Mouse (Mus musculus) embryonic facial prominence, embryonic 10.5 days (tissue): ENCODE measurements at regions not wholly inside any gene's neighbourhood (a gene's known extent, or its start where the extent isn't known, plus 50 kb on each side); places are given as distances from the start of the nearest gene placed in this dataset.

Experiments
- DNase-seq: peaks from one replicate; pipeline ENCODE4 v3.0.0-alpha.2; 2017; ENCODE audit warnings: low spot score
- H3K27ac ChIP-seq: fragments of 300-500 bp; sonication (generic); replicated peaks from 2 replicates; pipeline ENCODE4 v1.5.1; 2016; ENCODE audit warnings: mild to moderate bottlenecking
- H3K27me3 ChIP-seq: fragments of 300-500 bp; sonication (generic); replicated peaks from 2 replicates; pipeline ENCODE4 v1.6.1; 2016; ENCODE audit warnings: low read depth, mild to moderate bottlenecking; ENCODE audit not compliant: poor library complexity, severe bottlenecking
- H3K36me3 ChIP-seq: fragments of 300-500 bp; sonication (generic); replicated peaks from 2 replicates; pipeline ENCODE4 v1.6.1; 2016; ENCODE audit warnings: mild to moderate bottlenecking, moderate library complexity
- H3K4me1 ChIP-seq: fragments of 300-500 bp; sonication (generic); 2 replicates; pipeline ENCODE4 v1.6.1; 2016
- H3K4me3 ChIP-seq: fragments of 300-500 bp; sonication (generic); 2 replicates; pipeline ENCODE4 v1.5.1; 2016; ENCODE audit warnings: mild to moderate bottlenecking, moderate library complexity
- H3K9me3 ChIP-seq: fragments of 300-500 bp; sonication (generic); 2 replicates; pipeline ENCODE4 v1.6.1; 2016; ENCODE audit warnings: mild to moderate bottlenecking
- WGBS: fragments of 180-500 bp; shearing (Covaris S2); methylation state at CpG from one replicate; pipeline ENCODE4 v1.1.7; 2016; 5-methylcytosine and 5-hydroxymethylcytosine counted together

DNA sequence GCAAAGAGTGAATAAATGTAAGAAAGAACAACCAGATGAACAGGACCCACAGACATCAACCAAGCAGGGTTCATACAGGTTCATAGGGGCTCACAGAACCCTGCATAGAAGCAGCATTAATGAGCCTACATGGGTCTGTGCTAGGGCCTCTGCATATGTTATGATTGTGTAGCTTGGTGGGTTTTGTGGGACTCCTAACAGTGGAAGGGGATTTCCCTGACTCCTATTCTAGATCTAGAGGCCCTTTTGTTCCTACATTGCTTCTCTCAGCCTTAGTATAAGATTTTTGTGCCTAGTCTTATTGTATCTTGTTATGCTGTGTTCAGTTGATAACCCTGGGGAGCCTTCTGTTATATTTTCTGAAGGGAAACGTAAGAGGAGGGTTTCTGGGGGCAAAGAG, 481.7 kb upstream of the Adam24 start:
- Histone ChIP-seq H3K4me3 (no peak overlapping the region), H3K27me3 (no peaks in the 10 kb centered on the region), H3K27ac (no peak overlapping the region), H3K4me1 (no peaks in the 10 kb centered on the region), H3K9me3 (no peaks in the 10 kb centered on the region), H3K36me3 (no peaks in the 10 kb centered on the region)
- 63% methylated on average over 1 of the region's 1 CpGs for WGBS
- DNase-seq: no peak

- H3K4me1 ChIP-seq: no peaks in the 10 kb centered on the region
- no peaks in the 10 kb centered on the region for H3K9me3 ChIP-seq
- no peak overlapping the region for H3K4me3 ChIP-seq
- H3K36me3 ChIP-seq: no peaks in the 10 kb centered on the region
- no peaks in the 10 kb centered on the region for H3K27me3 ChIP-seq
- H3K27ac ChIP-seq: no peak overlapping the region
- DNase-seq: no peak
- WGBS: 91% methylated on average over 4 of the region's 4 CpGs
Observed at GRCm38 (mm10) chr8:40210871-40211270, 464.0 kb upstream of the Adam24 start.

DNA sequence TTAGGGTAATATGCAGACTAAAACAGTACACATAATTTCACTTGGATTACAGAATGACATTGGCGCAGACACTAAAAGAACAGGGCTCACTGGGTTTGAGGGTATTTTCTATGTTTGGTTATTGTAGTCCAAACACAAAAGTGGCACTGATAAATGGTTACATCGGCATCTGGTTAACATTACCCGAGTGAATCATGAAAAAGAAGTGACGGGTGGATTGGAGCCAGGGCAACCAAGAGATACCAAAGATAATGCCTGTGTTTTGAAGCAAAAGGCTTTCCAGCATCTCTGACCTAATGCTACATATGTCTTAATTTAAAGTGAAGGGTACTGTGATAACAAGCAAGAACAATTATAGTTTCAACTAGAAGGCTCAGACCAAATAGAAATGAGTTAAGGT, 451.4 kb upstream of the Adam24 start:
- H3K27me3 ChIP-seq: no peaks in the 10 kb centered on the region
- 70% methylated on average over 4 of the region's 4 CpGs for WGBS
- H3K4me1 ChIP-seq: no peaks in the 10 kb centered on the region
- no peaks in the 10 kb centered on the region for H3K9me3 ChIP-seq
- no peak for DNase-seq
- H3K27ac ChIP-seq: no peak overlapping the region
- H3K4me3 ChIP-seq: no peak overlapping the region
- no peaks in the 10 kb centered on the region for H3K36me3 ChIP-seq

- no peaks in the 10 kb centered on the region for H3K4me1 ChIP-seq
- no peaks in the 10 kb centered on the region for H3K36me3 ChIP-seq
- 70% methylated on average over 1 of the region's 1 CpGs for WGBS
- no peaks in the 10 kb centered on the region for H3K27me3 ChIP-seq
- no peaks in the 10 kb centered on the region for H3K9me3 ChIP-seq
- no peak for DNase-seq
- H3K4me3 ChIP-seq: no peak overlapping the region
- H3K27ac ChIP-seq: no peak overlapping the region
Observed at GRCm38 (mm10) chr8:40227262-40227661, 447.6 kb upstream of the Adam24 start.
